Mouse (Mus musculus): ENCODE results near the gene Tsen54.

Gene Tsen54

GRCm38 (mm10) chr11:115814605-115815450, at the start of gene Tsen54:
Tsen54 (plus strand) TSS chr11:115814724.
- DNase-seq (ENCODE audit: low spot score): peak; percentile 86

GRCm38 (mm10) chr11:115765103-115765606, 49.4 kb upstream of the Tsen54 start, which contains the start of gene Tmem94:
Tmem94 (plus strand) TSS chr11:115765433.
- peak; percentile 96 for DNase-seq (ENCODE audit: low spot score)

- DNase-seq (ENCODE audit: low spot score): peak; percentile 60
These were observed 48.9 kb upstream of the Tsen54 start for GRCm38 (mm10) chr11:115765607-115766141.

GRCm38 (mm10) chr11:115766356-115766943, 48.1 kb upstream of the Tsen54 start:
- no peak for DNase-seq (ENCODE audit: low spot score)

- DNase-seq (ENCODE audit: low spot score): no peak
These were observed 47.5 kb upstream of the Tsen54 start for GRCm38 (mm10) chr11:115766981-115767380.

- DNase-seq (ENCODE audit: low spot score): no peak
These were observed 45.6 kb upstream of the Tsen54 start for GRCm38 (mm10) chr11:115768896-115769295.

GRCm38 (mm10) chr11:115774653-115775052, 39.9 kb upstream of the Tsen54 start:
- no peak for DNase-seq (ENCODE audit: low spot score)

- no peak for DNase-seq (ENCODE audit: low spot score)
These were observed 38.5 kb upstream of the Tsen54 start for GRCm38 (mm10) chr11:115775821-115776665.

GRCm38 (mm10) chr11:115776954-115777353, 37.6 kb upstream of the Tsen54 start:
- DNase-seq (ENCODE audit: low spot score): no peak

GRCm38 (mm10) chr11:115777487-115778335, 36.8 kb upstream of the Tsen54 start:
- DNase-seq (ENCODE audit: low spot score): no peak

GRCm38 (mm10) chr11:115779038-115779571, 35.4 kb upstream of the Tsen54 start:
- peak; percentile 75 for DNase-seq (ENCODE audit: low spot score)

GRCm38 (mm10) chr11:115780141-115781070, 34.1 kb upstream of the Tsen54 start:
- no peak for DNase-seq (ENCODE audit: low spot score)

GRCm38 (mm10) chr11:115786473-115786872, 28.1 kb upstream of the Tsen54 start:
- no peak for DNase-seq (ENCODE audit: low spot score)

GRCm38 (mm10) chr11:115789787-115790186, 24.7 kb upstream of the Tsen54 start:
- DNase-seq (ENCODE audit: low spot score): no peak

GRCm38 (mm10) chr11:115791919-115792318, 22.6 kb upstream of the Tsen54 start:
- no peak for DNase-seq (ENCODE audit: low spot score)

GRCm38 (mm10) chr11:115792353-115792752, 22.2 kb upstream of the Tsen54 start:
- DNase-seq (ENCODE audit: low spot score): no peak

- DNase-seq (ENCODE audit: low spot score): no peak
These were observed 17.6 kb upstream of the Tsen54 start for GRCm38 (mm10) chr11:115796898-115797297.

- no peak for DNase-seq (ENCODE audit: low spot score)
These were observed 16.9 kb upstream of the Tsen54 start for GRCm38 (mm10) chr11:115797665-115798064.

- no peak for DNase-seq (ENCODE audit: low spot score)
These were observed 13.5 kb upstream of the Tsen54 start for GRCm38 (mm10) chr11:115800981-115801380.
